Mouse (Mus musculus) granulocyte monocyte progenitor cell, adult 5-6 weeks (primary cell): ENCODE measurements around the gene Gpsm3. TPM values are rescaled to one million over a fixed set of nuclear protein-coding genes. Genes with fewer than 3 reads are reported as not detected.

ENCODE experiments used
- ATAC-seq: replicated peaks from 2 replicates; pipeline ENCODE4 v1.8.0; 2016; ENCODE audit warnings: mild to moderate bottlenecking, moderate TSS enrichment, inconsistent platforms; ENCODE audit not compliant: poor library complexity, severe bottlenecking
- total RNA-seq, 2 experiments: library from RNA; stranded (forward) in 1 of 2; stranded (reverse) in 1 of 2; fragments of 200-712, 200-1000 nt in 1 of 2; fragments of >200 nt in 1 of 2; fragmentation: Nextera tagmentation in 1 of 2; gene quantifications; 2 replicates each; pipeline ENCODE4 v1.2.3; 2014 to 2017

The Gpsm3 gene
- total RNA-seq, 2 experiments from 2014 or later: 11.5 to 75.3 TPM

- peak; percentile 76 for ATAC-seq
Measured at GRCm38 (mm10) chr17:34578070-34578469, 11.5 kb upstream of the Gpsm3 start.

- ATAC-seq: no peak
Measured at GRCm38 (mm10) chr17:34582528-34582927, 7.1 kb upstream of the Gpsm3 start.

GRCm38 (mm10) chr17:34583397-34583796, 6.2 kb upstream of the Gpsm3 start:
- no peak for ATAC-seq

GRCm38 (mm10) chr17:34583819-34584218, 5.8 kb upstream of the Gpsm3 start:
- no peak for ATAC-seq

GRCm38 (mm10) chr17:34585121-34585520, 4.5 kb upstream of the Gpsm3 start:
- no peak for ATAC-seq

- ATAC-seq: no peak
Measured at GRCm38 (mm10) chr17:34585877-34586771, 3.5 kb upstream of the Gpsm3 start.

GRCm38 (mm10) chr17:34586796-34587422, 2.7 kb upstream of the Gpsm3 start:
- peak; percentile 48 for ATAC-seq

- ATAC-seq: peak; percentile 50
Measured at GRCm38 (mm10) chr17:34587423-34587811, 2.2 kb upstream of the Gpsm3 start.

- no peak for ATAC-seq
Measured at GRCm38 (mm10) chr17:34587814-34588213, 1.8 kb upstream of the Gpsm3 start.

- no peak for ATAC-seq
Measured at GRCm38 (mm10) chr17:34588767-34589166, 839 bp upstream of the Gpsm3 start.

- ATAC-seq: no peak
Measured at GRCm38 (mm10) chr17:34589206-34589605, 400 bp upstream of the Gpsm3 start.

- ATAC-seq: no peak
Measured at GRCm38 (mm10) chr17:34590154-34590987, 765 bp downstream of the Gpsm3 start.

- no peak for ATAC-seq
Measured at GRCm38 (mm10) chr17:34591029-34591993, 1.7 kb downstream of the Gpsm3 start, which contains the start of gene Pbx2. Gene Pbx2 (plus strand): TSS chr17:34591266.

GRCm38 (mm10) chr17:34591994-34592375, 2.4 kb downstream of the Gpsm3 start:
- ATAC-seq: peak; percentile 42

- 0 out of 2 replicates have a peak, but pooled peaks have one; percentile 4 for ATAC-seq
Measured at GRCm38 (mm10) chr17:34592581-34593549, 3.3 kb downstream of the Gpsm3 start.

GRCm38 (mm10) chr17:34593752-34594525, 4.3 kb downstream of the Gpsm3 start:
- ATAC-seq: no peak

GRCm38 (mm10) chr17:34596098-34596497, 6.5 kb downstream of the Gpsm3 start:
- no peak for ATAC-seq
